Mouse (Mus musculus) midbrain, embryonic 13.5 days (tissue): ENCODE data around the gene Micall2. TPM values are rescaled to one million over a fixed set of nuclear protein-coding genes. Genes with fewer than 3 reads are reported as not detected.
A peak's percentile ranks its signal among the peaks of the same experiment; 100 is the strongest.

Source experiments
- ATAC-seq: fragments of 200-750 bp; cut with Nextera tagmentation; 2 replicates; pipeline ENCODE4 v1.8.0; 2017; ENCODE audit warnings: mild to moderate bottlenecking, moderate TSS enrichment, moderate library complexity
- H3K27ac ChIP-seq: fragments of 300-500 bp; sonication (generic); 2 replicates; pipeline ENCODE4 v1.5.1; 2015; ENCODE audit warnings: inconsistent platforms, mild to moderate bottlenecking, moderate library complexity
- H3K27me3 ChIP-seq: fragments of 300-500 bp; sonication (generic); 2 replicates; pipeline ENCODE4 v1.6.1; 2015; ENCODE audit warnings: mild to moderate bottlenecking, inconsistent platforms
- H3K36me3 ChIP-seq: fragments of 300-500 bp; sonication (generic); 2 replicates; pipeline ENCODE4 v1.6.1; 2015; ENCODE audit warnings: mild to moderate bottlenecking, inconsistent platforms
- H3K4me1 ChIP-seq: fragments of 300-500 bp; sonication (generic); replicated peaks from 2 replicates; pipeline ENCODE4 v1.6.1; 2015; ENCODE audit warnings: inconsistent platforms
- H3K4me2 ChIP-seq: fragments of 300-500 bp; sonication (generic); replicated peaks from 2 replicates; pipeline ENCODE4 v1.6.1; 2015; ENCODE audit warnings: moderate library complexity, mild to moderate bottlenecking, inconsistent platforms
- H3K4me3 ChIP-seq: fragments of 300-500 bp; sonication (generic); replicated peaks from 2 replicates; pipeline ENCODE4 v1.5.1; 2015; ENCODE audit warnings: mild to moderate bottlenecking, inconsistent platforms
- H3K9ac ChIP-seq: fragments of 300-500 bp; sonication (generic); replicated peaks from 2 replicates; pipeline ENCODE4 v1.6.1; 2015; ENCODE audit warnings: mild to moderate bottlenecking, inconsistent platforms
- H3K9me3 ChIP-seq: fragments of 300-500 bp; sonication (generic); 2 replicates; pipeline ENCODE4 v1.6.1; 2016; ENCODE audit warnings: mild to moderate bottlenecking, inconsistent platforms
- WGBS: fragments of 180-500 bp; shearing (Covaris S2); methylation state at CpG from one replicate; pipeline ENCODE4 v1.1.7; 2015; 5-methylcytosine and 5-hydroxymethylcytosine counted together
- polyA plus RNA-seq: library from polyadenylated mRNA; unstranded; fragments of >200 nt; fragmentation: Nextera tagmentation; extraction: Ambion mirVana; gene quantifications from 2 replicates; pipeline ENCODE4 v1.2.1, GENCODE M21; 2015

Gene Micall2
- 7.5 and 8.9 TPM in 2 replicates for polyA plus RNA-seq

GRCm38 (mm10) chr5:139735677-139736503 lies at the start of gene Micall2:
TSS of gene Micall2 (minus strand) at chr5:139736336.
- H3K36me3 ChIP-seq = no peaks in the 10 kb centered on the region
- ATAC-seq = peak; percentile 96
- 6% methylated on average over 50 of the region's 50 CpGs for WGBS
- H3K4me3 ChIP-seq = peak within 1 kb of the TSS; percentile 51
- H3K27ac ChIP-seq = peak within 1 kb of the TSS; percentile 30; the same call in 1 of the 2 replicates
- peaks cover 5% of the 10 kb centered on the region; the same call in 1 of the 2 replicates for H3K27me3 ChIP-seq
- peaks cover 35% of the 10 kb centered on the region for H3K4me1 ChIP-seq
- H3K9me3 ChIP-seq = no peaks in the 10 kb centered on the region
- peak within 1 kb of the TSS; percentile 70 for H3K9ac ChIP-seq
- H3K4me2 ChIP-seq = peak within 1 kb of the TSS; percentile 84

- ATAC-seq = no peak
- Histone ChIP-seq H3K27ac (no peak overlapping the region), H3K9ac (no peak overlapping the region), H3K9me3 (no peaks in the 10 kb centered on the region), H3K4me3 (no peak overlapping the region), H3K36me3 (no peaks in the 10 kb centered on the region), H3K27me3 (no peaks in the 10 kb centered on the region), H3K4me2 (no peak overlapping the region), H3K4me1 (no peaks in the 10 kb centered on the region)
- 87% methylated on average over 8 of the region's 8 CpGs for WGBS
Observed at GRCm38 (mm10) chr5:139781406-139781805, 45.3 kb upstream of the Micall2 start.

- H3K27ac ChIP-seq = no peak overlapping the region
- no peak overlapping the region for H3K9ac ChIP-seq
- WGBS = 89% methylated on average over 5 of the region's 5 CpGs
- H3K36me3 ChIP-seq = peaks cover 22% of the 10 kb centered on the region
- no peak overlapping the region for H3K4me2 ChIP-seq
- H3K9me3 ChIP-seq = no peaks in the 10 kb centered on the region
- no peaks in the 10 kb centered on the region for H3K27me3 ChIP-seq
- no peak for ATAC-seq
- no peak overlapping the region for H3K4me3 ChIP-seq
- H3K4me1 ChIP-seq = peaks cover 12% of the 10 kb centered on the region
Observed at GRCm38 (mm10) chr5:139776966-139777365, 40.8 kb upstream of the Micall2 start.

GRCm38 (mm10) chr5:139775216-139775926 lies 39.2 kb upstream of the Micall2 start, which contains the start of gene Ints1:
TSS of gene Ints1 (minus strand) at chr5:139775674.
- under 1% methylated on average over 53 of the region's 55 CpGs for WGBS
- H3K4me2 ChIP-seq = peak within 1 kb of the TSS; percentile 82
- peak within 1 kb of the TSS; percentile 45 for H3K27ac ChIP-seq
- peaks cover 12% of the 10 kb centered on the region for H3K4me1 ChIP-seq
- peak; percentile 91 for ATAC-seq
- H3K9ac ChIP-seq = peak within 1 kb of the TSS; percentile 89
- H3K9me3 ChIP-seq = no peaks in the 10 kb centered on the region
- H3K4me3 ChIP-seq = peak within 1 kb of the TSS; percentile 95
- peaks cover 38% of the 10 kb centered on the region for H3K36me3 ChIP-seq
- no peaks in the 10 kb centered on the region for H3K27me3 ChIP-seq

- ATAC-seq = no peak
- no peaks in the 10 kb centered on the region for H3K4me1 ChIP-seq
- no peaks in the 10 kb centered on the region for H3K27me3 ChIP-seq
- WGBS = 97% methylated on average over 8 of the region's 8 CpGs
- no peak overlapping the region for H3K27ac ChIP-seq
- no peak overlapping the region for H3K4me2 ChIP-seq
- H3K36me3 ChIP-seq = peaks cover 100% of the 10 kb centered on the region
- H3K4me3 ChIP-seq = no peak overlapping the region
- no peak overlapping the region for H3K9ac ChIP-seq
- H3K9me3 ChIP-seq = no peaks in the 10 kb centered on the region
Observed at GRCm38 (mm10) chr5:139768216-139768615, 32.1 kb upstream of the Micall2 start.

GRCm38 (mm10) chr5:139764296-139764695 lies 28.2 kb upstream of the Micall2 start:
- Histone ChIP-seq H3K9me3 (no peaks in the 10 kb centered on the region), H3K4me3 (no peak overlapping the region), H3K36me3 (peaks cover 100% of the 10 kb centered on the region), H3K27me3 (no peaks in the 10 kb centered on the region), H3K4me2 (no peak overlapping the region), H3K9ac (no peak overlapping the region), H3K4me1 (no peaks in the 10 kb centered on the region), H3K27ac (no peak overlapping the region)
- WGBS = 71% methylated on average over 11 of the region's 11 CpGs
- ATAC-seq = no peak

GRCm38 (mm10) chr5:139758096-139758495 lies 22.0 kb upstream of the Micall2 start:
- ATAC-seq = no peak
- Histone ChIP-seq H3K27me3 (no peaks in the 10 kb centered on the region), H3K36me3 (peaks cover 97% of the 10 kb centered on the region), H3K4me1 (no peaks in the 10 kb centered on the region), H3K9me3 (no peaks in the 10 kb centered on the region), H3K4me3 (no peak overlapping the region), H3K4me2 (no peak overlapping the region), H3K27ac (no peak overlapping the region), H3K9ac (no peak overlapping the region)
- WGBS = 89% methylated on average over 16 of the region's 16 CpGs

GRCm38 (mm10) chr5:139756586-139756985 lies 20.4 kb upstream of the Micall2 start:
- Histone ChIP-seq H3K9ac (no peak overlapping the region), H3K4me3 (no peak overlapping the region), H3K27ac (no peak overlapping the region), H3K9me3 (no peaks in the 10 kb centered on the region), H3K4me2 (no peak overlapping the region), H3K27me3 (no peaks in the 10 kb centered on the region), H3K36me3 (peaks cover 97% of the 10 kb centered on the region), H3K4me1 (no peaks in the 10 kb centered on the region)
- ATAC-seq = no peak
- WGBS = 93% methylated on average over 2 of the region's 2 CpGs

- H3K4me2 ChIP-seq = no peak overlapping the region
- H3K27me3 ChIP-seq = no peaks in the 10 kb centered on the region
- H3K4me1 ChIP-seq = no peaks in the 10 kb centered on the region
- ATAC-seq = no peak
- H3K27ac ChIP-seq = no peak overlapping the region
- peaks cover 97% of the 10 kb centered on the region for H3K36me3 ChIP-seq
- H3K4me3 ChIP-seq = no peak overlapping the region
- H3K9me3 ChIP-seq = no peaks in the 10 kb centered on the region
- no peak overlapping the region for H3K9ac ChIP-seq
- 93% methylated on average over 12 of the region's 12 CpGs for WGBS
Observed at GRCm38 (mm10) chr5:139756135-139756534, 20.0 kb upstream of the Micall2 start.

- Histone ChIP-seq H3K27ac (no peak overlapping the region), H3K9me3 (no peaks in the 10 kb centered on the region), H3K4me1 (no peaks in the 10 kb centered on the region), H3K9ac (no peak overlapping the region), H3K27me3 (no peaks in the 10 kb centered on the region), H3K36me3 (peaks cover 94% of the 10 kb centered on the region), H3K4me2 (no peak overlapping the region), H3K4me3 (no peak overlapping the region)
- no peak for ATAC-seq
- 34% methylated on average over 12 of the region's 12 CpGs for WGBS
Observed at GRCm38 (mm10) chr5:139754753-139755152, 18.6 kb upstream of the Micall2 start.

GRCm38 (mm10) chr5:139750535-139750934 lies 14.4 kb upstream of the Micall2 start:
- no peaks in the 10 kb centered on the region for H3K27me3 ChIP-seq
- no peaks in the 10 kb centered on the region for H3K4me1 ChIP-seq
- H3K4me2 ChIP-seq = no peak overlapping the region
- H3K9me3 ChIP-seq = no peaks in the 10 kb centered on the region
- no peak overlapping the region for H3K4me3 ChIP-seq
- H3K36me3 ChIP-seq = peaks cover 56% of the 10 kb centered on the region
- H3K27ac ChIP-seq = no peak overlapping the region
- ATAC-seq = peak; percentile 40
- H3K9ac ChIP-seq = no peak overlapping the region

- no peak overlapping the region for H3K27ac ChIP-seq
- WGBS = 86% methylated on average over 16 of the region's 16 CpGs
- no peaks in the 10 kb centered on the region for H3K27me3 ChIP-seq
- H3K9me3 ChIP-seq = no peaks in the 10 kb centered on the region
- H3K36me3 ChIP-seq = peaks cover 46% of the 10 kb centered on the region
- no peaks in the 10 kb centered on the region for H3K4me1 ChIP-seq
- ATAC-seq = peak; percentile 17; the same call in 1 of the 2 replicates
- H3K4me3 ChIP-seq = no peak overlapping the region
- H3K4me2 ChIP-seq = no peak overlapping the region
- H3K9ac ChIP-seq = no peak overlapping the region
Observed at GRCm38 (mm10) chr5:139749413-139750125, 13.4 kb upstream of the Micall2 start.
